Mouse (Mus musculus): ENCODE measurements around the gene Slc9c1. TPM values are rescaled to one million over a fixed set of nuclear protein-coding genes. Genes with fewer than 3 reads are reported as not detected.

Gene Slc9c1
- total RNA-seq, 2 experiments from 2014 or later: not detected

Other genes with a start within 250 kb of the Slc9c1 start
- not detected in 2 replicates for gene Cd200, start 126.3 kb upstream of the Slc9c1 start, total RNA-seq (2015; ENCODE audit: low replicate concordance)
- gene Cd200, start 126.3 kb upstream of the Slc9c1 start, total RNA-seq (2017; ENCODE audit: low replicate concordance): 3.3 TPM in 1 of 2 replicates, not detected in the other
- not detected in 2 replicates for gene Gm609, start 42.3 kb upstream of the Slc9c1 start, total RNA-seq (2015; ENCODE audit: low replicate concordance)
- not detected in 2 replicates for gene Gm609, start 42.3 kb upstream of the Slc9c1 start, total RNA-seq (2017; ENCODE audit: low replicate concordance)
- not detected in 2 replicates for gene Gm17783, start 3.3 kb upstream of the Slc9c1 start, total RNA-seq (2015; ENCODE audit: low replicate concordance)
- gene Gm17783, start 3.3 kb upstream of the Slc9c1 start, total RNA-seq (2017; ENCODE audit: low replicate concordance): not detected in 2 replicates
- gene Gcsam, start 75.1 kb downstream of the Slc9c1 start, total RNA-seq (2015; ENCODE audit: low replicate concordance): not detected in 2 replicates
- not detected in 2 replicates for gene Gcsam, start 75.1 kb downstream of the Slc9c1 start, total RNA-seq (2017; ENCODE audit: low replicate concordance)
- 2.7 TPM in 1 of 2 replicates, not detected in the other for gene BC016579, start 118.8 kb downstream of the Slc9c1 start, total RNA-seq (2015; ENCODE audit: low replicate concordance)
- 0.51 TPM in 1 of 2 replicates, not detected in the other for gene BC016579, start 118.8 kb downstream of the Slc9c1 start, total RNA-seq (2017; ENCODE audit: low replicate concordance)
- gene Tmprss7, start 158.3 kb downstream of the Slc9c1 start, total RNA-seq (2015; ENCODE audit: low replicate concordance): 0.42 TPM in 1 of 2 replicates, not detected in the other
- 0.28 TPM in 1 of 2 replicates, not detected in the other for gene Tmprss7, start 158.3 kb downstream of the Slc9c1 start, total RNA-seq (2017; ENCODE audit: low replicate concordance)
- gene Tagln3, start 189.3 kb downstream of the Slc9c1 start, total RNA-seq (2015; ENCODE audit: low replicate concordance): 0.77 TPM in 1 of 2 replicates, not detected in the other
- gene Tagln3, start 189.3 kb downstream of the Slc9c1 start, total RNA-seq (2017; ENCODE audit: low replicate concordance): 1.4 TPM in 1 of 2 replicates, not detected in the other
- gene Abhd10, start 207.6 kb downstream of the Slc9c1 start, total RNA-seq (2015; ENCODE audit: low replicate concordance): 6.3 and 7.7 TPM in 2 replicates
- gene Abhd10, start 207.6 kb downstream of the Slc9c1 start, total RNA-seq (2017; ENCODE audit: low replicate concordance): 4.0 and 7.2 TPM in 2 replicates